Mouse (Mus musculus) CD4-positive, CD25-positive, alpha-beta regulatory T cell, adult 2 months (primary cell): ENCODE results near the gene Cmas.

Experiments
- DNase-seq: peaks from one replicate; pipeline ENCODE4 v3.0.0-alpha.2; 2012; ENCODE audit warnings: low read depth, low spot score

The Cmas gene

GRCm38 (mm10) chr6:142752331-142753246, 3.9 kb upstream of the Cmas start:
- DNase-seq = peak; percentile 64

DNA sequence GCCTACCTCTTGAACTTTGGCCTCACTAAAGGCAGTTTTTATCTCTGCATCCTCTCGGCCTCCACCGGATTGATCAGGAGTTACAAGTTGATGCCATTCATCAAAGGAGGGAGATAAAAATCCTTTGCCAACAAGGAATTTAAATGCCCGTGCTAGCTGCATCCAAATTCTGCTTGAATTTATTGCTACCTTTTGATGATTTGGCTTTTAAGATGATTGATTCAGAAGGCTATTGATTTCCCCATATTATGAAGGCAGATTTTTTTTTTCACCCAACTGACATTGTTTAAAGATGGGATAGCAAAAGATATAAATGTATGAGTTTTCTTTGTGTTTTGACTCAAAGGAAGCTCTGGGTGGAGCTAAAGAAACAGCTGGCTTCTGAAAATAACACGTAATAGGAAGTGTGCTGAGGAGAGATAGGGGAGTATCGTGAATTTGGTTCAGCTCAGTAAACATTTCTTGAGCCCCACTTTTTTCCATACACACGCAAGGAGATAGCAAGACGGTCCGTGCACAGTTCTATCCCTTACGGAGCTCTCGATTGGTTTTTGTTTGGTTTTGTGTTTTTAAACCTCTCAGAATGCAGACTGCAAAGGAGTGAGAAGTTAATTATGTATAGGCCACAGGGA, 964 bp downstream of the Cmas start:
- DNase-seq = peak; percentile 69

GRCm38 (mm10) chr6:142757976-142758375, 1.5 kb downstream of the Cmas start:
- DNase-seq = no peak

- no peak for DNase-seq
These were observed 2.1 kb downstream of the Cmas start for GRCm38 (mm10) chr6:142758562-142758961.

DNA sequence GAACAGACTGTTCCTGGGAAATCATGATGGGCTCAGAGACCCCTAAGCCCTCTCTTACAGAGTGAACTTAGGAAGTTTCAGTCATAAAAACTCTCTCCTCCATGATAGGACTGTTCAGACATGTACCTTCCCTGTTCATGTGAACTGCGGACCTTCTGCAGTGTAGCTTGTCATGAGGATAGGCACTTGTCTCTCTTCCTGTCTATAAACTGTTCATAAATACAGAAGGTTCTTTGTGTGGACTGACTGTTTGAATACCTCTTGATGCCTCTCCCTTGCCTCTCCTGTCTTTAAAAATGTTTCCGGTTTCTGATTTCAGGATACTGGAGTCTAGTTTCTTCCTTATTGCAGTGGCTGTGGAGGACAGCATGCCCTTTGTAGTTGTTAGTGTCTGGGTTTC, 3.1 kb downstream of the Cmas start:
- no peak for DNase-seq

- no peak for DNase-seq
These were observed 8.4 kb downstream of the Cmas start for GRCm38 (mm10) chr6:142764933-142765332.

DNA sequence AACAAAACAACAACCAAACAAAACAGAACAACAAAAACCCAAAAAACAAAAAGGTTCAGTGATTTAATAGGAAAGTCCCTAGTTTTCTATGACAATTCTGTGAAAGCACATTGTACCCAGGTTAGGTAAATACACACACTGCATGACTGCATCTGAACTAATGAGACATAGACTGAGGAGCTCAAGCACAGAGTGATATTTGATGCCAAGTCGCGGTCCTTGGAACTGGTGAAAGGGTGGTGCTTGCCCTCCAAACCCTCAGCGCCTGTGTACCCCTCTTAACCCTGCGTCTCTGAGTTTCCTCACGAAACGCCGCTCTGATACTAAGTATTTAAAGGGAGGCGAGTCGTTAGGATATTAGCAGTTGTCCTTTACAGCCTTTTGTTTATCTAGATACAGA, 10.8 kb downstream of the Cmas start:
- no peak for DNase-seq

- no peak for DNase-seq
These were observed 13.4 kb downstream of the Cmas start for GRCm38 (mm10) chr6:142769896-142770295.

DNA sequence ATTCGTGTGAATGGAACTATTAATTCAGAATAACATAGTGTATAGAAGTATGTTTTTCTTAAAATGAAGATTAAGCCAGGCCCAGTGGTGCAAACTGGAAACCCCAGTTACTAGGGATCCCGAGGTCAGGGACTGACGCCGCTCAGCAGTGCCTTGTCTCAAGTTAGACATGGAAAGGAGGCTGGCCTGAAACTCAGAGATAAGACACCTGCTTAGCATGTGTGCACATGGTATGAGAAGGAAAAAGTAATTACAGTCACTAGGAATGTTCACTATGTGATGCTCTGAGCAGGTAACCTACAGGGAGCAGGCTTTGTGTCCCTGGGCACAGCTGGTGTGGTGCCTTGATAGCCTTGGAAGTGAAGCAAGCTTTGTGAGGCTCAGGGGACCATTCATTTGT, 15.2 kb downstream of the Cmas start:
- DNase-seq = no peak

DNA sequence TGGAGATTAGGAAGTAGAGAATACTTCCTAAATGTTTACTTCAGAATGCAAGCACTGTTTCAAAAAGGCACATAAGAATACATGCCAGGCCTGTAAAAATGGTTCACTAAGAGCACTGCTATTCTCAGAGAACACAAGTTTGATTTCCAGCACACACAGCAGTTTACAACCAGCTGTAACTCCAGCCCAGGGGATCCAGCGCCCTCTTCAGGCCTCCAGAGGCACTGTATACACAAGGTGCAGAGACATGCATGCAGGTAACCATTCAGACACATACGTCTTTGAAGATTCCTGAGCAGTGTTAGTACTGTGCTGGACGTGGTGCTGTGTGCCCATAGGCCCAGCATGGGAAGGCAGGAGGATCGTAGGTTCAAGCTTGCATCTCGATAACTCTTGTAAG, 17.1 kb downstream of the Cmas start:
- DNase-seq = no peak

- DNase-seq = no peak
These were observed 20.4 kb downstream of the Cmas start for GRCm38 (mm10) chr6:142776935-142777334.

DNA sequence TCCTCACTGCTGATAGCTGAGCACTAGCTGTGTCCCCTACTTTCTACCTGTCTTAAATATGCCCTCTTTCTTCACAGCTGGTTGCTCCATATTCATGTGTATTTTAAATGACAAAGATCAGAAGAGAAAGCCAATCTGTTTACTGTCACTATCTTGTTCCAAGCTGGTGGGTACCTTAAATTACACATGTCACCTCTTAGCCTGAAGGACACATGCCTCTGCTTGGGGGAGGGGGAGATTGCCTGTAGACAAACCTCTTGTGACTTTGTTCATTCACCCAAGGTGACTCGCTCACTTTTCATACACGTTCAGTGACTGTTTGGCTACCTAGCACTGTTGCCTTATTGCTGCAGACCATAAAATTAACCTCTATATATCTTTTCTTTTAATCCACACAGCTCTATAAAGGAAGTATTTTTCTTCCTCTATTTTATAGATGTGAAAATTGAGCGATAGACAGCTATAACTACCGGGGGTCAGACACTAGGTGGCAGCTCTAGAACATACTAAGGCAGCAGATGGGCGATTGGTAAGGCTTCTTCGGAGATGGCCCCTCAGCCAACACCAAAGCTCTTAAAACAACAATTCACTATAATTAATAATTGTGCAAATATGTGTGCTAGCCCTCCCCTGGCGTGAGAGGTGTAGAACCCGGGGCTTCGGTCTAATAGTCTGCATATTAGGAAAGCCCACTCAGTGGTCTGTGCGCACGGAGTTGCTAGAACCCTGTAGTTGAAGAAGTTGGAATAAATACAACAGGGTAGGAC, 22.7 kb downstream of the Cmas start:
- peak; percentile 77 for DNase-seq

- peak; percentile 75 for DNase-seq
These were observed 23.5 kb downstream of the Cmas start for GRCm38 (mm10) chr6:142779812-142780573.

DNA sequence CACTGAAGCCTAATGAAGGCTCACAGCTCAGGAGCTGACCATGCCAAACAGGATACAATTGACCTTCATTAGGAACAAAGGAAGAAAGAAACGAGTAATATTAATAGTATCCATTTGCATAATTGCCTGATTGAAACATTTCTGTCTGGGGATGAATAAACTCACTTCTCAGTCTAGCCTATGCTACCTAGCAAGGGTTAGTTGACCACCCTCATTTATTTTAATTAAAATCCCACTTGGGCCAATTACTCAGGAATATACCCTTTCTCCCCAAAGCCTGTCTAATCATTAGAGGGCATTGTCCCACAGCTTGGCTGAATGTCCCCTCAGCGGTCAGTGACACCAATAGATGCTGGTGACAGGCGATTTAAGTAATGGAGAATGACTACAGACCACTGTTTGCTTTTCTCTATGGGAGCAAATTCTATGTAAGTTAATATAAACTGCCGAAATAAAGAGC, 24.1 kb downstream of the Cmas start:
- no peak for DNase-seq

DNA sequence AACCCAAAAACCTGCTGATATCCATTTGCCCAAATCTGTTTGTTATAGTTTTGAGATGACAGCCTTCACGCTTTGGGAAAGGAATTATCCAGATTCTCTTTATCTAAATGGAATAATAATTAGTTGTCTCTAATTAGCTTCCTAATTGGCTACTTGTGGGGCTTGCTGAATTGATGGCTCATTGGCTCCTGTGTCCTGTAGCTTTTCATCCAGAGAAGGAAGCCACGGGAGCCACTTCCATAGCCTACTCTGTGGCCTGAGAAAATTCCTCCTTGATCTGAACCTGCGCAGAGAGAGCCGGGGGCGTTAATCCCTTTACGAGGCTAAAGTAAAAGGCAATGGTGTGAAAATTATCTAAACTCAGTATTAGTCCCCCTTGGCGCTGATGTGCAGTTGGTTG, 24.8 kb downstream of the Cmas start:
- no peak for DNase-seq

DNA sequence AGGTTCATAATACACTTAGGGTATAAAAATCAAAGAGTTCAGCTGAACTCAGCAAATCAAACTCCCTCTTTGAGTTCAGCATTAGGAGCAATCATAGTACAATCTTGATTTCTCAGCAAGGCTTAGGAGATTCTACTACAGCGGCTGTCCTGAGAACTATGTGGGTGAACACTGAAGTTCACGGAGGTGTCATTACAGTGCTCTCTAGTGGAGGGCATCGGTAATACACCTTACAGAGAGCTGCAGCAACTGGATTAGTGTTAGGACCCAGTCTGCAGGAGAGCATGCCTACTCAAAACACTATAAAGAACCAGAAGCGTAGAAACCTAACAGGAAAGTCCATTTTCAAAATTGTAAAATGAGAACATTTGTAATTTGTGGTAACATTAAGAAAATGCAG, 28.9 kb downstream of the Cmas start:
- peak; percentile 87 for DNase-seq

- DNase-seq = no peak
These were observed 29.6 kb downstream of the Cmas start for GRCm38 (mm10) chr6:142786106-142786505.

DNA sequence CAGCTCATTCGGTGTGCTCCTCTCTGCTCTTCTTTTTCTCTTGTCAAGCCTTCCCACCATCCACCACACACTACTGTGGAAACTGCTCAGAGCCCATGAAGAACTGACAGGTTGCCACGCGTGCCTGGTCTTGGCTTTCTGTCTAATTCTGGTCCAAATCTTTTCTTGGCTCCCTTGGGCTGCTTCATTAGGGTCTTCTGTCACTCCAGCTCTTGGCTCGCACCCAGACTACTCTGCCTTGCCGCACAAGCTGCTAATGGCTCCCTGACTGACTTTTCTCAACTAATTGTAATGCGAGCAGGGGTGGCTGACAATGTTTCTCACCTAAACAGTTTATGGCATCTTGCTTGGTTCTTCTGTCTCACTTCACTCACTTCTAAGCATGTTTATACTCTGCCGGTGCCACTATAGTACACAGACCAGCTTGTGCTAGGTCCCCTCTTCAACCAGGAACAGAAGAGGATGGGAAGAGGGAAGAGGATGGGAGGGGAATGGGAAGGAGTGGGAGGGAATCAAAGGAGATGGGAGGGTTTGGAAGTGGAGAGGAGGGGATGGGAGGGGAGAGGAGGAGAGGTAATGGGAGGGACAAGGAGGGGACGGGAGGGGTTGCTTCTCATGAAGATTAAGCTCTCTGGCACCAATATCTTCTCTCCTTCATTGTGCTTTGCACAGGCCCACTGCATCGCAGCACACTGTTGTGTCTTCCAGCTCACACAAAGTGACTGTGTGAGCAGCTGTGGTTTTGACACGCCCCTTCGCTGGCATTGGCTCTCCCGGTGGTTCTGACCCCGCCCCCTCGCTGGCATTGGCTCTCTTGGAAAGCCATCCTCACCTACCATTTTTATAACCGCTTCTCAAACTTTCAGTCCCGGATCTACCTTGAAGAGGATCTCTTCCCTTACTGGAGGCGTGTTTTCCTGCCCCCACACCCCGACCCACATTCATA, 31.8 kb downstream of the Cmas start:
- no peak for DNase-seq

DNA sequence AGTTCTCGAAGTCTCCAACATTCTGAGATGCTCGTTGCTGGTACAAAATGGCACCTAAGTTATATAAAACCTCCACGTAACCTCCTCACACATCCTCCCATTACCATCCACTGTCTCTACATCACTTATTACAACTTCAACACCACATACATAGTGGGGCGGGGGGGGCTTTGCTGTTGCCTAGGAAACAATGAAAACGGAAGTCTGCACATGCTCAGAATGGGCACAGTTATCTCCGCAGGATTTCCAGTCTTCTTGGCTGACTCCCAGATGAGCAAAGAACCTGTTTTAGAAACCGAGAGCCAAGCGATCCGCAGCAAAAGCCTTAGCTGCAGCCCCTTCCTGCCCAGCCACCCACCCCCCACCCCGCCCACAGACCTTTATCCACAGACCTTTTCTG, 33.2 kb downstream of the Cmas start:
- no peak for DNase-seq

DNA sequence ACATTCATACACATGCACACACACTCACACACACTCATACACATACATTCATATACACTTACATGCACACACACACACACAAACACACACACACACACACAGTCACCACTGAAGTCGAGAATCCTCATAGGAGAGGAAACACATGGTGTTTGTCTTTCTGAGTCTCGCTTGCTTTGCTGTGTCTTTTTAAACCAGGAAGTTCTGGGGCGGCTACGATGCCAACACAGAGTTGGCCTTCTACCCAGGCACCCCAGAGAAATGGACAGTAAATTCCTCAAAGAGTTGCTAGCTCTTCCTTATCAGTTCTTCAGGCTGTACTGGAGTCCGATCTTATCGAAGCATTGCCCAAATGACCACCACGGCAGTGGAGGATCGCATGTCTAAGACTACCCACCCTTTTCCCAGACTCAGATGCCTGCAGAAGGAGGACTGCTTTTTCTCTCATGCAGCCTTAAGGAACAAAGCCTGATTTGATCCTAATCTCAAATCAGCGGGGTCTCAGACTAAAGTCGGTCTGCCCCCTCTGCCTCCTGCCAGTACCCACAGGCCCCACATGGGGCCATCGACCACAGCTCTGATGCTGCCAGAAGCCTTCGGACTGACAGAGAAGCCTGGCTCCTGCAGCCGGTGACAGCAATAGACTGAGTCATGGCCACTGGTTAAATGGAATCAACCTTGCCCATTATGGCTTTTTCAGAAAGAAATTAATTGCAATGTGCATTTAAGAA, 35.9 kb downstream of the Cmas start:
- no peak for DNase-seq
